Mouse (Mus musculus): ENCODE measurements around the gene Lipf. TPM values are rescaled to one million over a fixed set of nuclear protein-coding genes. Genes with fewer than 3 reads are reported as not detected.

The Lipf gene
- total RNA-seq (2023), result not detected

GRCm38 (mm10) chr19:33960887-33961286 lies at the start of gene Lipf:
TSS of gene Lipf (plus strand) at chr19:33961187.

GRCm38 (mm10) chr19:34008002-34008401 lies 47.0 kb downstream of the Lipf start, which contains the start of gene Lipk:
TSS of gene Lipk (plus strand) at chr19:34008290.

Other genes with a start within 250 kb of the Lipf start
- not detected for gene Lipo2, start 209.8 kb upstream of the Lipf start, total RNA-seq (2023)
- gene Lipo3, start 199.2 kb upstream of the Lipf start, total RNA-seq (2023), result 1 to 10 TPM; 2.5 to 3.2 TPM
- gene Lipo1, start 173.7 kb upstream of the Lipf start, total RNA-seq (2023), result not detected
- not detected for gene Lipk, start 47.1 kb downstream of the Lipf start, total RNA-seq (2023)
- gene Lipn, start 106.2 kb downstream of the Lipf start, total RNA-seq (2023), result under 1 TPM in 1 of 2 experiments, not detected in 1; 0.82 TPM
- not detected for gene Lipm, start 139.7 kb downstream of the Lipf start, total RNA-seq (2023)
- 10 to 100 TPM; 47.3 to 59.8 TPM for gene Ankrd22, start 204.9 kb downstream of the Lipf start, total RNA-seq (2023)
- gene Stambpl1, start 231.0 kb downstream of the Lipf start, total RNA-seq (2023), result 10 to 100 TPM; 22.4 to 22.5 TPM

All from neutrophil, adult 59 days (primary cell).